Mouse (Mus musculus) kidney, embryonic 15.5 days (tissue): ENCODE measurements around the gene Sh2d6. TPM values are rescaled to one million over a fixed set of nuclear protein-coding genes. Genes with fewer than 3 reads are reported as not detected.
A peak's percentile ranks its signal among the peaks of the same experiment; 100 is the strongest.
"Not testable (repeated sequence)": the region's sequence is repeated elsewhere in the genome, so short reads cannot be mapped to it uniquely, and the experiment has no call there.

Experiments
- ATAC-seq: fragments of 200-750 bp; cut with Nextera tagmentation; replicated peaks from 2 replicates; pipeline ENCODE4 v1.8.0; 2017; ENCODE audit warnings: moderate TSS enrichment; ENCODE audit not compliant: low FRiP score
- H3K27ac ChIP-seq: fragments of 300-500 bp; sonication (generic); 2 replicates; pipeline ENCODE4 v1.5.1; 2015; ENCODE audit warnings: mild to moderate bottlenecking, inconsistent platforms
- H3K27me3 ChIP-seq: fragments of 300-500 bp; sonication (generic); 2 replicates; pipeline ENCODE4 v1.6.1; 2015; ENCODE audit warnings: inconsistent platforms
- H3K36me3 ChIP-seq: fragments of 300-500 bp; sonication (generic); 2 replicates; pipeline ENCODE4 v1.6.1; 2015; ENCODE audit warnings: inconsistent platforms
- H3K4me1 ChIP-seq: fragments of 300-500 bp; sonication (generic); 2 replicates; pipeline ENCODE4 v1.6.1; 2015; ENCODE audit warnings: inconsistent platforms
- H3K4me2 ChIP-seq: fragments of 300-500 bp; sonication (generic); 2 replicates; pipeline ENCODE4 v1.6.1; 2015; ENCODE audit warnings: moderate library complexity, mild to moderate bottlenecking, inconsistent platforms
- H3K4me3 ChIP-seq: fragments of 300-500 bp; sonication (generic); replicated peaks from 2 replicates; pipeline ENCODE4 v1.5.1; 2015; ENCODE audit warnings: mild to moderate bottlenecking, inconsistent platforms
- H3K9ac ChIP-seq: fragments of 300-500 bp; sonication (generic); 2 replicates; pipeline ENCODE4 v1.6.1; 2015; ENCODE audit warnings: mild to moderate bottlenecking, inconsistent platforms
- H3K9me3 ChIP-seq: fragments of 300-500 bp; sonication (generic); replicated peaks from 2 replicates; pipeline ENCODE4 v1.6.1; 2016; ENCODE audit warnings: inconsistent platforms
- WGBS: fragments of 180-500 bp; shearing (Covaris S2); methylation state at CpG from one replicate; pipeline ENCODE4 v1.1.7; 2015; ENCODE audit warnings: mixed read lengths; 5-methylcytosine and 5-hydroxymethylcytosine counted together
- polyA plus RNA-seq: library from polyadenylated mRNA; unstranded; fragments of >200 nt; fragmentation: Nextera tagmentation; extraction: Ambion mirVana; gene quantifications from 2 replicates; pipeline ENCODE4 v1.2.1, GENCODE M21; 2015

Sh2d6 gene
- polyA plus RNA-seq, 1 experiment from 2014 or later, result 0.14 TPM

- Histone ChIP-seq H3K9ac (no peak overlapping the region), H3K4me3 (no peak overlapping the region), H3K4me1 (peaks cover 9% of the 10 kb centered on the region; the same call in 1 of the 2 replicates), H3K27ac (no peak overlapping the region), H3K27me3 (no peaks in the 10 kb centered on the region), H3K36me3 (no peaks in the 10 kb centered on the region), H3K9me3 (no peaks in the 10 kb centered on the region), H3K4me2 (no peak overlapping the region)
- ATAC-seq, result no peak
- 36% methylated on average over 3 of the region's 3 CpGs for WGBS
These were observed 32.7 kb downstream of the Sh2d6 start for GRCm38 (mm10) chr6:72488850-72489249.

GRCm38 (mm10) chr6:72487282-72487681 is 34.2 kb downstream of the Sh2d6 start:
- H3K36me3 ChIP-seq, result no peaks in the 10 kb centered on the region
- H3K27me3 ChIP-seq, result no peaks in the 10 kb centered on the region
- H3K4me3 ChIP-seq, result no peak overlapping the region
- no peak overlapping the region for H3K9ac ChIP-seq
- no peak overlapping the region for H3K27ac ChIP-seq
- no peak for ATAC-seq
- no peaks in the 10 kb centered on the region for H3K9me3 ChIP-seq
- peaks cover 9% of the 10 kb centered on the region; the same call in 1 of the 2 replicates for H3K4me1 ChIP-seq
- no peak overlapping the region for H3K4me2 ChIP-seq
- 56% methylated on average over 3 of the region's 3 CpGs for WGBS

DNA sequence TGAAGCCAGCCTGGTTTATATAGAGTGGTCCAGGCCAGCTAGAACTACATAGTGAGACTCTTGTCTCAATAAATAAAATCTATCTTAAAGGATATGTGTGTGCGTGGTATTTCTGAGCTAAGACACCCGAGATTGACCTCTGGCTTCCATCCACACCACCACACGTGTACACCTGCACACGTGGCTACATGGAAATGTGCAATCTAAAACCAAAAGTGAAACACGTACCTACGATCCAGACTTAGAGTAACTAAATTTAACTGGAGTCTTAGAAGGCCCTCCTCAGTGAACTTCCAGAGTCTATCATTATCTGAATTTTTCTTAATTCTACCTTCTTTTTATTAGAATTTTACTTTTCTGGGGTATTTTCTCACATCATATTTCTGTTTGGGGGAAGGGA is 35.2 kb downstream of the Sh2d6 start:
- ATAC-seq, result no peak
- WGBS, result 88% methylated on average over 6 of the region's 6 CpGs

DNA sequence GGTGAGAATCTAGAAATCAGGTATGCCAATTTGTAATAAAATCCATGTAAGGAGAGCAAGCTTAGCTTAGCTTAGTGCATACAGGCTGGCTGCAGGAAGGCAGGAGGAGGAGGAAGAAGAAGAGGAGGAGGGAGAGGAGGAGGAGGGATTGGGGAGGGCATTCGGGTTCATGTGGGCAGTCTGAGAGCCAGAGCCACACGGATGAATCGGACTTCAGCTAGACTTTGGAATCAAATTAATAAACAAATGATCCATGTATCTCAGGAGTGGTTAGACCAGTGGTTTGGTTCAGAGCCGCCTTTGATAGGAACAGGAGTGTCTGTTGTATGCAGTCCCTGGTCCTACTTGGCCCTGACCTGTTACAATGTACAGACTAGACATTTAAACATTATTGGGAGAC is 36.6 kb downstream of the Sh2d6 start:
- 62% methylated on average over 4 of the region's 4 CpGs for WGBS
- H3K4me2 ChIP-seq, result no peak overlapping the region
- no peaks in the 10 kb centered on the region for H3K27me3 ChIP-seq
- H3K36me3 ChIP-seq, result no peaks in the 10 kb centered on the region
- no peak overlapping the region for H3K9ac ChIP-seq
- no peak overlapping the region for H3K27ac ChIP-seq
- no peak overlapping the region for H3K4me3 ChIP-seq
- ATAC-seq, result no peak
- no peaks in the 10 kb centered on the region for H3K9me3 ChIP-seq
- peaks cover 9% of the 10 kb centered on the region; the same call in 1 of the 2 replicates for H3K4me1 ChIP-seq

More for the DNA sequence above, 35.2 kb downstream of the Sh2d6 start:
- Histone ChIP-seq H3K9ac (no peak overlapping the region), H3K9me3 (no peaks in the 10 kb centered on the region), H3K4me1 (peaks cover 9% of the 10 kb centered on the region; the same call in 1 of the 2 replicates), H3K4me2 (no peak overlapping the region), H3K4me3 (no peak overlapping the region), H3K36me3 (no peaks in the 10 kb centered on the region), H3K27me3 (no peaks in the 10 kb centered on the region), H3K27ac (no peak overlapping the region)

DNA sequence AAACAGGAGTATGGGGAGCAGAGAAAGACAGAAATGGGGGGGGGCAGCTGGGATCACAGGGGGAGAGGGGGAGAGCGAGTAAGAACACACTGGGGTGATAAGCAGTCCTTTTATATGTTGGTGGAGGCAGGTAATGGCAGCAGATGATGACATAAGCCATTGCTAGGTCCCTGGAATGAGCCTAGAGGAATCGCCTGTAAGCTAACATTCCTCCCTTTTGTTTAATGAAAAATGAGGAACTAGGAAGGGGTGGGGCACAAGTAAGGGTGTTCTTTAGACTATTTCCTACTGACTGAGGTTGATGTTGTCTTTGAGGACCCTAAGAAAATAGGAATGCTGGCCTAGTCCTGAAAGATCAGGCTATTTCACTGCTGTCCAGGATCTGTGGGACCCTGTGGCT is 39.4 kb downstream of the Sh2d6 start:
- no peak overlapping the region for H3K27ac ChIP-seq
- WGBS, result 78% methylated on average over 2 of the region's 2 CpGs
- H3K4me3 ChIP-seq, result no peak overlapping the region
- no peaks in the 10 kb centered on the region for H3K36me3 ChIP-seq
- no peaks in the 10 kb centered on the region for H3K27me3 ChIP-seq
- no peak for ATAC-seq
- H3K9me3 ChIP-seq, result no peaks in the 10 kb centered on the region
- no peak overlapping the region for H3K9ac ChIP-seq
- H3K4me1 ChIP-seq, result no peaks in the 10 kb centered on the region
- H3K4me2 ChIP-seq, result no peak overlapping the region

DNA sequence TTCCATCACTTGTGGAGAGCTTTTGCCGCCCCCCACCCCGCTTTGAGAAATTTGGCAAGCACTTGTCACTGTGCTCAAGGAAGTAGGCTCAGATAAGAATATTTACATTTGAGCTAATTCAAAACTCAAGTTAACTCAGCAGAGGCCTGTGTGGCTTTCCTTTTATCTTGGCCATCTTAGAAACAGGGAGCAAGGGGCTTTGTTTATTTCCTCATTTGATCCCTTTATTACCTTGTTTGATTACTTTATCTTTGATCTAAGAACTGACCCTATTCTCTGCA is 41.1 kb downstream of the Sh2d6 start:
- WGBS, result 88% methylated on average over 2 of the region's 2 CpGs
- Histone ChIP-seq H3K4me2 (no peak overlapping the region), H3K27me3 (no peaks in the 10 kb centered on the region), H3K27ac (no peak overlapping the region), H3K9me3 (no peaks in the 10 kb centered on the region), H3K9ac (no peak overlapping the region), H3K36me3 (no peaks in the 10 kb centered on the region), H3K4me1 (peaks cover 6% of the 10 kb centered on the region; the same call in 1 of the 2 replicates), H3K4me3 (no peak overlapping the region)
- no peak for ATAC-seq

DNA sequence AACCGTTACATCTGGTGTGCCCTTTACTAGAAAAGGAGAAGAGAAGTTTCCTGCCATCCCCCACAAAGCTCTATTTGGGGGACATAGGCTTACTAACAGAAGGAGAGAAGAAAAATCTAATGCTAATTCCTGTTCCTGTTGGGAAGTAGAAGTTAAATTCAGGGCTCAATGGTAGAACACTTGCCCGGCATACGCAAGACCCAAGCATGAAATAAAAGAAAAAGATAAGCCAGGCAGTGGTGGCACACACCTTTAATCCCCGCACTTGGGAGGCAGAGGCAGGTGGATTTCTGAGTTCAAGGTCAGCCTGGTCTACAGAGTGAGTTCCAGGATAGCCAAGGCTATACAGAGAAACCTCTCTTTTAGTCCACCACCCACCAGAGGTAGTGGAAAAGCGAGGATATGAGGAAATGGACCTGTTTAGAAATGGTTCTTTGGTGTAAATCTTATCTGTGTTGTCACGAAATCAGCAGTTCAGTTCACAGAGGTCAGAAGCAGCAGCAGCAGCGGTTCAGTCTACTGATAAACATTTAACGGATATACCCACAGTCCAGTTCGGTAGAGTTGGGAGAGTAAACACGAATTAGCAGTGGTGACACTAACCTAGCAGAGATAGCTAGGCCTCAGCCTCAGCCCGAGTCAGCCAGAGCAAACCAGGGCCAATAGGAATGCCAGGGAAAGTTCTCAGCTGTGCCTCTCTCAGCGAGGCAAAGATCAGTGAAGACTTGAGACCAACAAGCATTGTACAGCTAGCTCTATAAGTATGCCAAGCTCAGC is 41.7 kb downstream of the Sh2d6 start:
- H3K4me3 ChIP-seq, result no peak overlapping the region
- no peaks in the 10 kb centered on the region for H3K27me3 ChIP-seq
- no peaks in the 10 kb centered on the region for H3K9me3 ChIP-seq
- H3K9ac ChIP-seq, result no peak overlapping the region
- peaks cover 8% of the 10 kb centered on the region; the same call in 1 of the 2 replicates for H3K4me1 ChIP-seq
- H3K36me3 ChIP-seq, result no peaks in the 10 kb centered on the region
- H3K4me2 ChIP-seq, result no peak overlapping the region
- WGBS, result 86% methylated on average over 12 of the region's 12 CpGs
- no peak overlapping the region for H3K27ac ChIP-seq
- no peak for ATAC-seq

GRCm38 (mm10) chr6:72478691-72479090 is 42.8 kb downstream of the Sh2d6 start:
- H3K9me3 ChIP-seq, H3K4me2 ChIP-seq, H3K27ac ChIP-seq, H3K27me3 ChIP-seq, H3K36me3 ChIP-seq, H3K9ac ChIP-seq, H3K4me3 ChIP-seq, ATAC-seq: not testable (repeated sequence)
- H3K4me1 ChIP-seq, result peaks cover 12% of the 10 kb centered on the region
- WGBS, result 94% methylated on average over 3 of the region's 3 CpGs

GRCm38 (mm10) chr6:72477621-72478020 is 43.9 kb downstream of the Sh2d6 start:
- Histone ChIP-seq H3K4me1 (peaks cover 20% of the 10 kb centered on the region), H3K36me3 (no peaks in the 10 kb centered on the region), H3K9ac (no peak overlapping the region), H3K27ac (no peak overlapping the region), H3K9me3 (no peaks in the 10 kb centered on the region), H3K27me3 (no peaks in the 10 kb centered on the region), H3K4me2 (no peak overlapping the region), H3K4me3 (no peak overlapping the region)
- ATAC-seq, result no peak
- WGBS, result 83% methylated on average over 3 of the region's 3 CpGs

DNA sequence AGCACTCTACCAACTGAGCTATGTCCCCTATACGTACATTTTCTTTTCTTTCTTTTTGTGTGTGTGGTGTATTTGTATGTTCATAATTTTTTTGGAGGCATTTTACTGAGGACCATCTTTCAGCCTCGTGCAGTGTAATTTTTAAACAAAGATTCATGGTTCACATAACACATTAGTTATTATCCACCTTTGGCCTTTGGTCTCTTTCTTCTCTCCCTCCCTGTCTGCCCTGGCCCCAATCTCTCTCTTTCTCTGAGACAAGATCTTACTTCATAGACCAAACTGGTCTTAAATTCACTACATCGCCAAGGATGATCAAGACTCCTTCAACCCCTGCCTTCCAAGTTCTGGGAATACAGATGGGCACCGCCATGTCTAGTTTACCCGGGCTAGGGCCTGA is 44.7 kb downstream of the Sh2d6 start:
- no peak for ATAC-seq
- Histone ChIP-seq H3K4me3 (no peak overlapping the region), H3K4me1 (peaks cover 20% of the 10 kb centered on the region), H3K27ac (no peak overlapping the region), H3K27me3 (no peaks in the 10 kb centered on the region), H3K9ac (no peak overlapping the region), H3K36me3 (no peaks in the 10 kb centered on the region), H3K4me2 (no peak overlapping the region), H3K9me3 (no peaks in the 10 kb centered on the region)
- 82% methylated on average over 5 of the region's 5 CpGs for WGBS

DNA sequence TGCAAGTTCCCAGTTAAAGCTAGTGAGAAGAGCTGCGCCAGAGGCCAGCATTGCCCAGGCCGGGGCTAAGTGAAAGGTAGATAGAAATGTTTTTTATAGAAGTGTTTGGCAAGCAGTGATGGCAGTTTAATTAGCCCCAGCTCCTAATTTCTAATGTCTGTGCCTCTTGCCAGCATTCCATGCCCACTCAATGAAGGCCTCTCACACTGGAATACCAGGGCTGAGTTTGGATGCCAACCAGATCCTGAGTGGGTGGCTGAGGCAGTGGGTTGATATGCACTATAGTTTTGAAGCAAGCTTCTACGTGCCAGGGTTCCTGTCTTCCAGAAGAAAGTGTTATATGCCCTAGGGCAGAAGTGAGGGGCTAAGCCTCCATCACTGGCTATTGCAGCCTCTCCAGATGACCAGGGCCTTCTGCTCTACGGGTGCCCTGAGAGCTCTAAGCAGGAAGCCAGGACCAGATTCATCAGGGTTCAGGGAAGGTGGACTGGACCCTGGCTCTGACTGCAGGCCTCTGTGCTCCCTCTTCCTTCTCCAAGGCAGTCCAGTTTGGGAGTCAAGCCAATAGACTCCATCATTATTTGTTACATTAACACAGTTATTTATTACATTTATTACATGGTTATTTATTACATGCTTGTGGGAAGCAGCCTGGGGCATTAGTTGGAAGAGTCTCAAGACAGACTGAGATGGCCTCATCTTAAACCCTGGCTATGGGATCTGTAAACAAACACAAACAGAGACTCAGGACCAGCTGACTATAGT is 46.1 kb downstream of the Sh2d6 start:
- Histone ChIP-seq H3K9ac (no peak overlapping the region), H3K27ac (no peak overlapping the region; the same call in 1 of the 2 replicates), H3K36me3 (no peaks in the 10 kb centered on the region), H3K4me1 (peaks cover 20% of the 10 kb centered on the region), H3K4me2 (no peak overlapping the region), H3K4me3 (no peak overlapping the region), H3K9me3 (no peaks in the 10 kb centered on the region), H3K27me3 (no peaks in the 10 kb centered on the region)
- 0 out of 2 replicates have a peak, but pooled peaks have one; percentile 26 for ATAC-seq
- WGBS, result 86% methylated on average over 4 of the region's 4 CpGs

- peak overlapping the region; percentile 54 for H3K27ac ChIP-seq
- H3K36me3 ChIP-seq, result no peaks in the 10 kb centered on the region
- H3K9ac ChIP-seq, result no peak overlapping the region
- peaks cover 27% of the 10 kb centered on the region for H3K4me1 ChIP-seq
- no peaks in the 10 kb centered on the region for H3K9me3 ChIP-seq
- ATAC-seq, result peak; percentile 52
- 30% methylated on average over 14 of the region's 14 CpGs for WGBS
- no peak overlapping the region for H3K4me2 ChIP-seq
- no peak overlapping the region for H3K4me3 ChIP-seq
- H3K27me3 ChIP-seq, result no peaks in the 10 kb centered on the region
These were observed 48.1 kb downstream of the Sh2d6 start for GRCm38 (mm10) chr6:72473264-72474041.
